Mouse (Mus musculus): ENCODE measurements around the gene Hes3.
A peak's percentile ranks its signal among the peaks of the same experiment; 100 is the strongest.

DNA sequence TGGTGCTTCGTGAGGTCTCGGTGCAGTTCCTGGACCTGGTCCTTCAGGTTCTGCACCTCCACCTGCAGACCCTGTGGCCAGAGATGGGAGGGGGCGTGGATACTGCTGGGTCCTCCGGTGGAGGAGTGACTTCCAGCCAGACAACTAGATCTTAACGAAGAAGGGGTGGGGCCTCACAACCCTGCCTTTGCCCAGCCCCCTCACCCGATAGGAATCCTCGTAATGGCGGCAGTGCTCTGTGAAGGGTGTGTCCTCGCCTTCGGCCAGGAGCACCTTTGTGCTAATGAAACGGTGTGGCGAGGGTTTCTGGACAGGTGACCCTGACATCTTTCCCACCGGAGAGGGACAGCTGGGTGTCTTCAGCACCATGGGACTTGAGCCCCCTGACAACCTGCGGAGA lies 20.7 kb upstream of the Hes3 start:
- TF ChIP-seq POLR2A (IDR thresholded peaks at IDR 0.05; ENCODE audit: insufficient read depth, low read length) = peak; percentile 11
- TF ChIP-seq CTCF (IDR thresholded peaks at IDR 0.05; ENCODE audit: low read depth, low read length) = no peak
- TF ChIP-seq EP300 (IDR thresholded peaks at IDR 0.05; ENCODE audit: insufficient read depth, low read depth, low read length) = peak; percentile 58; the same call in 1 of the 2 replicates
